Mouse (Mus musculus) retina, postnatal 7 days (tissue): ENCODE data around the gene Slc7a5.

Experiments used
- DNase-seq: peaks from one replicate; pipeline ENCODE4 v3.0.0-alpha.2; 2012; ENCODE audit warnings: low read depth, low spot score

Gene Slc7a5

DNA sequence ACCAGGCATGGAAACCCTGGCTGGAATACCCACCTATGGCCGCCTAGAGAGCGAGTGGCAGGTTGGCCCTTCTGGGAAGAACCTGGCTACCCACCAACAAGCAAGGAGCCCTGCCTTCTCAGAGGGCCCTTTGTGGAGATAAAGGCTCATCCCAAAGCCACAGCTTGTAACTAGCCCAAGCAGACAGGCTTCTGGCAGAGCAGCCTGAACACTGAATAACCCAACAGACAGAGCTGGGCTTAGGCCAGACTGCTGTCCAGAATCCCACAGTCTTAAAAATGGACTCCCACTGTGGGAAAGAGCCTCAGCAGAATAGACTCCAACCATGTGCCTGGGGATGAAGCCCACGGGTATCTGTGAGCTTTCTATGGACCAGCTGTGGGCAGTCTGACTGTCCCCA, 23.3 kb downstream of the Slc7a5 start:
- no peak for DNase-seq

DNA sequence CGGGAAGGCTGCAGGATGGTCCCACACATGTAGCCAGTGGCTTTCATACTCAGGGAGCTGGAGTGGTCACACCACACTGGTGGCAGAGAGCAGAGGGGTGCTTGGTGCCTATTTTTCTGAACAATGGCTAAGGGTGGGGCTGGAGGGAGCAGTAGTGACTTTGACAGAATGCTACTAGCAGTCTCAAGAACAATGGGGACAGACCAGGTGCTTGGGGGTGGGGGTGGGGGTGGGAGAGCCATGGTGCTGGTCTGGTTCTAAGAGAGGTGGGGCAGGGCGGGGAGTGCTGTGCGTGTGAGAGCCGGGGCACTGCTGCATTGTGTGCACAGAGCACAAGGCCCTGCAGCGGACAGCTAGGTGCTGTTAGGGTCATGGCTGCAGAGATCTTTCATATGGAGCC, 25.6 kb downstream of the Slc7a5 start:
- DNase-seq = no peak

DNA sequence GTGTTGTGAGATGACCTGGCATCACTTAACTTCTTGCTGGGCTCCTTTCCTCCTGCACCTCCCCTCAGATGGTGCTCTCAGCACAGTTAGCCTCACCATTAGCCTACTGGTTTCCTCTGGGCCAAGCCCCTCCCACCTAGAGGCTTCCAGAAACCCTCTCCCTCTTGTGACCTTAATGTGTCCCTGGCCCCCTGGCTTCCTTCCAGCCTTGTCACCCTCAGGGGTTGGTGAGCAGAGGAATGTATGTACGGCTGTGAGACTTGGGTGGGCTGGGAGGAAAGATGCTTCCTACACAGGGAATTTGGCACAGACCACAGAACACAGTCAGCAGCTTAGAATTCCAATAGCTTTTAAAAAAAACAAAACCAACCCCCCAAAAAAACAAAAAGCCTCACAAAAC, 26.7 kb downstream of the Slc7a5 start:
- DNase-seq = no peak

DNA sequence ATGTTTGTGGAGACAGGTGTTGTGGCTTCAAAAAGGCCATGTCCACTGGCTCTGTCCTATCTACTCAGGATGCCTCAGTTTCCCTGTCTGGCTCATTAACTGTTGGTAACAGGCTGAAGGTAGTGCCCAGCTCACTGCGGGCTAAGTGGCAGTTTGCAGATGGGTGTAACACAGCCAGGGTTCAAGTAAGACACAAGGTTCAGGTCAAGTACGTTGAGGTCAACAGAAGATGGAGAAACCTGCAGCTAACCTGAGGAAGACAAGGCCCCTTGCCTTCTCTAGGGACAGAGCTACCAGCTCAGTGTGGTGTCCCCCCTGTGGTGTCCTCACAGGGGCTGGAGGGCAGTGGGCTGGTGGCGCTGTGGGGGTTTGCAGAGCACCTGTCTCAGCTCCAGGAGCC, 27.8 kb downstream of the Slc7a5 start:
- no peak for DNase-seq

DNA sequence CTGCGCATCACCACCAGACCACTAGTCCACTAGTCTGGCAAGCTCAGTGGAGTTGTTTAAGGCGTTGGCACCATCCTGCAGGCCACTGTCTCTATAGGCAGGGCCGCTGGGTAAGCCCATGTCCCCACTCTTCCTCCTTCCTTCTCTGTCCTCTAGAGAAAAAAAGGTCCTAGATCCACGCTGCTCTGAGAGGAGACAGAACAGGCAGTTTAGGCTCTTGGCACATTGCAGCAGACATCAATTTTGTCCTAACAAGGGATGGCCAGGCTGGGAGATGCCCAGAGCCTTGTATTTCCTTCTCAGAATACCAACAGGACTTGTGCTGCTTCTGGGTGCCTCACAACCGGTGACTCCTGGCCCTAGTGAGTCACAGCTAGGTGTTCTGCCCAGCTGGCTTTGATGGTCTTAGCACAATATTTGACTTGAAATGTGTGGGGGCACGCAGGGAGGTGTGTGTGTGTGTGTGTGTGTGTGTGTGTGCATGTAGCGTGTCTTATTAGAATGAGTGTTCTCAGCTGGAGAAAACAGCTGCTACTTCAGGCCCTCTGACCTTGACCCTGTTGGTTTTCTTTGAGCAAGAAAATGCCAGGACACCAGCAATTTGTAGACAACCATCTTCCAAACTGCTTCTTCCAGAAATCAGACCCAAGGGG, 29.5 kb downstream of the Slc7a5 start:
- no peak for DNase-seq

DNA sequence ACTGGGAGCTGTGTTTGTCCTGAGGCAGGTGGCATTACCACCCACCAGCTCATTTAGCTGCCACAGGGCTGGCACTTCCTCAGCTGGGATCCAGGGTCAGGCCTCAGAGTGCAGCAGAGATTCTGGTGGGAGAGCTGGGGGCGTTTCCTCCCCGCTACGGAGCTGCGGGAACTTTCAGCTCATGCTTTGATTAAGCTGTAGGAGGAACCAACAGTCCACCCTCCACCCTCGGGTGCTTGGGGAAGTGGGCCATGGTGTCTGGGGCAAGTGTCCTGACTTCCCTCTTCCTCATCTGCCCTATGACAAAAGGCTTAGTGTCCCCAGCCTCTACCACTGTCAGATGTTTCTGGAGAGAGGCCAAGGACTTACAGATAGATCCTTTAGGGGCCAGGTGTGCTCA, 30.3 kb downstream of the Slc7a5 start:
- DNase-seq = no peak

DNA sequence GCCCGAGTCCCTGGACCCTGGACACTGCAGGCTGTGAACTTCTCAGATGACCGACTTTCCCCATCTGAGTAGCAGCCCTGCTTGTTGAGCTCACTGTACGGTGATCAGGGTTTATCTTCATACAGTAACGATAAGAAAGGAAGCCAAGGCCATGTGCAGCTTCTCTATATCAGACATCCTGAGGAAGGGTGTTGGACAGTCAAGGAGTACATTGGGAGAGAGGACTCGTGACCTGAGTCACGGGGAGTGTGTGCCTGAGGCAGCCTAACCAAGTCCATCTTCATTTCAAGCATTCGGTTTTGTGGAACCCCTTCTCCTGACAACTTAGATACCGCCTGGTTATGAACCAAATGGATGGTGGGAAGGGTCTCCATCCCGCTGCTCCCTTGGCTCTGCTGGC, 32.0 kb downstream of the Slc7a5 start:
- no peak for DNase-seq

DNA sequence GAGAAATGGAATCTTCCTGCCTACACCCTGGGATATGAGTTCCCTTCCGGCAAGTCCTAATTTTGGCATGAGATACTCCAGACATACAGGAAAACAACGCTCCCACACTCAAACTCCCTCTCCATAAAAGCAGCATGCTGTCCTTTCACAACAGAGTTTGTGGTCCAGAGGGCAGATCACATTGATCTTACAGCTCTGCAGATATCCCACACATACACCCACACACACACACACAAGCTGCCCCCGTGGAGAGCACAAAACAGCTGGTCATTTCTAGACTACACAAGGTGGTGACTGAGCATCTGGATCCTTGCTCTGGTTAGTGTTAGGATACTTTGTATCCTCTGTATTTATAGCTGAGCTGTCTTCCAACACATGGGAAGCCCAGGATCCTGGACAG, 32.4 kb downstream of the Slc7a5 start:
- DNase-seq = no peak

DNA sequence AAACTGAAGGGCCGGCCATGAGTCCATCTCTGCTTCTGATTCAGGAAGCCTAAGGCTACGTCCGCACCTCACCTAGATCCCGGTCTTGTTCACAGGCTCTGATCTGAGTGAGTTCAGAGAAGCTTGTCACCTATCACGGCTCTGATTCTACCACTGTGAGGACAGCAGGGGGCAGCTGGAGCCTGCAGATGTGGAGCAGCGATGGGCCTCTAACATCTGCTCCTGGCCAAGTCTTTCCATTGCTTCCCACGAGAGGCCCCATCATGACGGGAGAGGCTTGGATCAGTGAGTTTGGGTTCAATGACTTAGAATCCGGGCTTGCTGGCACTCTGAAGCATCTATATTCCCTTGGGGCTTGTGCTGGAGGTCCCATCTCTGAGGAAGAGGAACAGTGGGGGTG, 33.5 kb downstream of the Slc7a5 start:
- no peak for DNase-seq

DNA sequence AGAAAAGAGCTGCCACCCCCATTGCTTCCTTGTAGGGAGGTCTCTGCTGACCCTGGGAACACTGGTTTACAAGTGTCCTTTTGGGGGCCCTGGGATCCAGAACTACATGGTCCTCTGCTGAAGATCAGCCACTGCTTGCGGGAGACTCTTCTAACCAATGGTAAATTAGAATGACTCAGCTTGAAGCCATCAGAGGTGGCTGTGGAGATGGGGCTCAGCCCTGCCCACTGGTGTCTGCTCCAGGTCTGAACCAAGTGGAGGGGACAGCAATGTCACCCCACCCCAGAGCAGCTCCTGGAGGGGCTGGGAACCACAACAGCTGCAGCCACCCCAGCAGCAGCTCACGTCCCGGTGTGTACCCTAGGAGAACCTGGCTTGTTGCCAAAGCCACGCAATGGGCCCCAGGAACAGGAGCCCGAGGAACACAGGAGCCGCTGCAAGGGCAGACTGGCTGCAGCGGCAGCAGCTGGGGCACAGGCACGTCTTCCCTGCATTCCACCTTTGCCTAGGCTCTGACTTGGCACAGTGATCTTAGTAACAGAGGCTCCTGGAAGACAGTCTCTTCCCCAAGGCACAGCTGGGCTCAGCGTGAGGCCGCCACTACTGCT, 35.6 kb downstream of the Slc7a5 start:
- no peak for DNase-seq

DNA sequence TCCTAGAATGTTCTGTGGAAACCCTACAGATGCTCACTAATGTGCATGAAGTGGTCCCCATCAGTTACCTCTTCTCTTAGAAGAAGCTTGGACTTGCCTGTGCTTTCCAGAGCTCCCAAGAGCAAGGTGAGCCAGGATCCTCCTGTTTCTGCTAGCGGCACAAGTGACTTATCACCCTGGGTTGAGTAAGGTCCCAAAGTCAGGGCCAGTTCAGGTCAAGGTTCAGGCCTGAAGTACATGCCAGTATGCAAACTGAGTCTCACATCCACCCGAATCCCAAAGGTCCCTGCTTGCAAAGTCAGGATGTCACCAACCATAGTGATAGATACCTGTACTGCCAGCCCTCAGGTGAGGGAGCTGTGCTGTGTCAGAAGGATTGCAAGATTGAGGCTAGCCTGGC, 37.3 kb downstream of the Slc7a5 start:
- DNase-seq = no peak

DNA sequence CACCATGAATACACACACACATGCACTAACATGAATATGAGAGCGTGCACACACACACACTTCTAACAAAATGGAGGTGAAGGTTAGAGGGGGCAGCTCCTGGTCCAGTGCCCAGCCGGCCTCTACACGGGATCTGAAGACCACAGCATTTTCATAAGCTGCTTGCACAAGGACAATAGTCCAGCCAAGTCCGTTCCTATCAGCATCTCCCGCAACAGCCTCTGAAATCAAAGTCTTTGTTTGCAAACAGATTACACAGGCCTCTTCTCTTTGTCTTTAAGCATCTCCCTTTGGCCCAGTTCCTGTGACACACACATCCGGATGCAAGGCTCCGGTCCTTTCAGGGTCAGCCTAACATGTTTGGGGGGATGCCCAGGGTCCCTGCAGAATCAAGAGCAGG, 38.6 kb downstream of the Slc7a5 start:
- no peak for DNase-seq

DNA sequence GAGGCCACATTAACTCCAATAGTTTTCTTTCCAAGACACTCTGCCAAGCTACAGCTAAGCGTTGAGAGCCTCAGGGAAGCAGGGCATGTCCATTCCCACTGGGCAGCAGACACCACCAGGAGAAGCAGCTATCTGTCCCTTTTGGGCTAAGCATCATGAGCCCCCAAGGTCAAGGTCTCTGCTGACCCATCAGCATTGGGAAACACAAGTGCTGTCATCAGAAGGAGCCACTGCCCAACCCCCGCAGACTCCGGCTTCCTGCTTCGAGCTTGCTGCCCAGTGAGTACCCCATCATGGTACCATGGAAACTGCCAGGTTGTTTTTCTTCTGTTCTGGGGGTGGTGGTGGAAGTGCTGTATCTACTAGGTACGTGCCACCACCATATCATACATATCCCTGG, 39.3 kb downstream of the Slc7a5 start:
- DNase-seq = no peak

DNA sequence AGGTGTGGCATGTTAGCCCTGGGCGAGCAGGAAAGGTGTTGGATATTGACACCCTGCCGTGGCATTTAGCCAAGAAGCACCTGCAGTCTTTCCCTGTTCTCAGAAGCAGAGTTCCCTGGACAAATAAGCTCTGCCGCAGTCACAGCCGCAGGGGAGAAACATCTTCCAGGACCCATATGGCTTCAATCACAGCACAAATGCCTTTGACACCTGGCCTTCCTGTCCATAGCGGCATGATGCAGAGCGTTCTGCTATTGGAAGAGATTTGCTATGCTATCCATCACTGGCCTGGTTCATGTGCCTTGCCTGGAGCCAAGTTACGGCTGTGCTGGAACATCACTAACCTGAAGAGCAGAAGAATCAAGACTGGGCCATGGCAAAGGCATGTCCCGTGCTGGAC, 42.1 kb downstream of the Slc7a5 start:
- DNase-seq = no peak

DNA sequence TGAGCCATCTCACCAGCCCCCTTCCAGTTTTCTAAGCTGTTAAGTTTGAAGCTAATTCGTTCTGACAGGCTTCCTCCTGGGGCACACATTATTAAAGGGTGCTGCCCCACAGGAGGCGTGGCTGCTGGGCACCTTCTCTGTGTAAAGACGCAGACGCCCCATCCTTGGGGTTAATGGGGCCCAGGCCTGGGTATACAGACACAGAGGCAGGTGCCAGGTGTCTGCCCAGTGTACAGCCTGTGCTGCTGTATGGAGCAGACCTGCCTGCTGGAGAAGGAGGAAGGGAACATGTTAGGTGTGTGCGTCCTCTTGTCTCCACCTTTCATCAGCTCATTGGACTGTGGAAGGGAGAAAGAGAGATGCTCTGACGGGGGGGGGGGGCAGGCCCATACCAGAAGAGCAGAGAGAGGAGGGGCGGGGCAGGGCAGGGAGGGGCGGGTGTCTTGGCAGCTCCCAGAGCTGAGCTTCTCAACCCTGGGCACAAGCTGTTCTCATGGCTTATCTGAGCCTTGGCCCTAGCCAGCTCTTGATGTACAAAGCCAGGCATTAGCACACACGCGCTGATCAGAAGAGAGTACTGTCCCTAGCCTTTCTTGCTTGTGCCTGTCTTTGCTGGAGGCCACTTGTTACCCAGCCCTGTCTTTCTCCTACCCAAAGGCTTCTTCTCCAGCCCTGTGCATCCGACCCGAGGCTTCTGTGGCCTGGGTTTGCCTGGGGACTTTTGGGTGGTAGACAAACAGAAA, 45.5 kb downstream of the Slc7a5 start:
- DNase-seq = peak; percentile 67

DNA sequence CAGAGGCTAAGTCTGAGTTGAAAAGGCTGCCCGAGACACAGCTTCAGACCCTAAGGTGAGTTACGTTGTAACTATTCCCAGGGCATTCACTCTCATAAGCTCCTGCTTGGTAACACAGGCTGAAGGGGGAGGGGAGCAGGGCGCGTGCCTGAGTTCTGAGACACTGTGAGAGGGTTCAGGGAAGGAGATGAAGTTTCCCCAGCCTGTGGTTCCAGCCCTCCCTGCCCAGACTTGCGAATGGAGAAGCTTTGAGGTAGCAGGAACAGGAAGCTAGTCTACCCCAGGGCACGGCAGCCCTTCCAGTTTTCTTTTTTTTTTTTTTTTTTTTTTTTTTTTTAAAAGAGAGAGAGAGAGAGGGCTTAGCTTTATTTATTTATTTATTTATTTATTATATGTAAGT, 46.2 kb downstream of the Slc7a5 start:
- no peak for DNase-seq

DNA sequence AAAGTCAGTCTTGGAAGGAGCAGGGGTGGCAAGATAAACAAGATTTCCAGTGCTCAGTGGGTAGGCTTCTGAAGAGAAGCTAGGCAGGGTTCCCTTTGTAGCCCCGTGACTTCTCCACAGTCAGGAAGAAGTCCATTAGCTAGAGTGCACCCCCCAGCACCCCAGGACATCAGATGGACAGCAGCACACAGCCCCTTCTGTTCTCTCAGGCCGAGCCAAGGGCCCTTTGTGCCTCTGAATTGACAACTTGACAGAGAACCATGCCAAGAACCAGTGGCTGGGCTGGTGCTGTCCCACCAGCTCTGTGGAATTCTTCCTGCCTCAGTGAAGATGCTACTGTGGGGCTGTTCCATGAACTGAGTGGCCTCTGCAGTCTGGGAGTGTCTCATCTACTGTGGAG, 49.7 kb downstream of the Slc7a5 start:
- DNase-seq = no peak

DNA sequence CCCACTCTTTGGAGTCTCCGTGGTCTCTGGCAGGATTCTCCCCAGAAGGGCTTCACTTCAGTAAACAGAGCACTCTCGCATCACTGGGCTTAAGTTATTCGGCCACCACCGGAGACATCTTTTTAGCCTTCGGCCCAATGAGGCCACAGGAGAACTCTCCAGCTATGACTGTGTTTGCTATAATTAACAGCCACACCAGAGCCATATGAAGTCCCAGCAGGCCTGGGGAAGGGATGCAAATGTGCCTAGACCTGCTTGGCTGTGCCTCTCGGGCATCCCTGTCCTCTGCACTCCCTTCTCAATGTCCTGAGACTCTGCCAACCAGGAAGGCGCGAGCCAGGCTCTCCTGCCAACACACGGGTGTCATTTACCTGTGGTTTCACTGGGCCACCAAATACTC, 50.2 kb downstream of the Slc7a5 start:
- DNase-seq = no peak

DNA sequence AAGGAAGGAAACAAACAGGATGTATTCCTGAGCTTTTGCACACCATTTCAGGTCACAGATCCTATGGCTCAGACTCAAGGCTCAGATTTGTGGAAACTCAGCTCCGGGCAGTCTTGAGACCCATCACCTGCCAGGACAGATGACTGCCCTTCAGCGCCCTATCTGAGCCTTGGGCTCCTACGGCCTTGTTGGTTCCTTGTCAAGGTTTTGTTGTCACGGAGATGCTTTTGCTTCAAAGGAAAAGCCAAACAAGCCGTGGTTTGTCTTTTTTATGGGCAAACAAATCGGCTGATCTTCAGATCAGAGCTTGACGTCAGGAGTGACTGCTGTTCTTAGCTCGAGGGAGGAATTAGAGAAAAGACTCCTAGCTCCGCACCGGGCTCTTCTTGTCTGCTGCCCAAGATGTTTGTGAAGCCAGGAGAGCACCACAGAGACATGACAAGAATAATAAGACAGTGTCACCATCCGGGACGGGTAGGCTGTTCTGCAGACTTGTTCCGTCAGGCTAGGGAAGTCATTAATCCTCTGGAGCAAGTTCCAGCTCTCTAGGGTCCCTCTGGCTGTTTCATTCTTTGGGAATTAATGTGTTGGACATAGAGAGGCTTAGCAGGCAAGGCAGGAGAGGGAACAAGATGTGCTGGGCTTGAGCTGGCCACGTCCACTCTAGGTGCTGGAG, 51.3 kb downstream of the Slc7a5 start:
- DNase-seq = no peak

DNA sequence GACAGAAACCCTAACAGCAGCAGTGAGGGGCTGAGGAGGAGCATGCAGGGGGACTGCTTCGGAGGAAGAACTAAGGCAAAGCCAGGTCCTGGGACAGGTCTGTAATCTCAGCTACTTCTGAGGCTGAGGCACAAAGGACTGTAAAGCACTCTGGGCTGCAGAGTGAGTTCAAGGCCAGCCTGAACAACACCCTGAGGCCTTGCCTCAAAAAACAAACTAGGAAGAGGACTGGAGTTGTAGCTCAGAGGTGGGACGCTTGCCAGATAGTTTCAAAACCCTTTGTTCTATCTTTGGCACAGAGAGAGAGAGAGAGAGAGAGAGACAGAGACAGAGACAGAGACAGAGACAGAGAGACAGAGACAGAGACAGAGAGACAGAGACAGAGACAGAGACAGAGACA, 53.9 kb downstream of the Slc7a5 start:
- no peak for DNase-seq

DNA sequence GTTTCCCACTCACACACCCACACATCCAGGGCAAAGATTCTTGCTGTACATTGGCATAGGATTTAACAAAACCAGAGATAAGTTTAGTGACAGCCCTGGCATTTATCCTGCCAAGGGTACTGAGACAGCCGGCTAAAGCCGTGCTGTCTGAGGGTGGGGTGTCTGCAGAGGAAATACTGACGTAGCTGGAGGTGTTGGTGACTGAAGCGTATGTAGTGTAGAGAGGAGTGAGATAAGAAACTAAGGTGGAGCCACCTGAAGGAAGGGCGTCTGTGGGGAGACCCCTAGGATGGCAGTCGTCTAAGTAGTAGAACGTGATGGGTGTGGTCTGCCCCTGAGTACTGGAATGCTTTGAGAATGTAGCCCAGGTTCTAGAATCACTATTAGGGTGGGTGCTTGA, 55.0 kb downstream of the Slc7a5 start:
- DNase-seq = no peak

DNA sequence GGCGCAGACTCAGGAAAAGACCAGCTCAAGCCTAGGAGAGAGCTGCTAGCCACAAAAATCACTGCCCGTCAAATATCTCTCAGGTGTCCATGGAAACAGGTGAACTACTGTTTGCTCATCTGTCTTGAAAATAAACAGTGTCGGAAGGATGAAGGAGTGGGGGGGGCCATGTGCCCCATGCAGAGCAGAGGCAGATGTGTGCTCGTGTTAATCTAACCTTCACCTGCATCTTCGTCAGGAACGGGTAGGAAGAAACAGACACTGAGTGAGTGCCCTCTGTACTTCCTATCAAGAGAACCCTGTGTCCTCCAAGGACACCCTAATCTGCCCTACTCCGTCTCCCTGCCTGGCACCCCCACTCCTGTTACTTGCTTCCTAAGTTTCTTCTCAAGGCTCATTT, 55.8 kb downstream of the Slc7a5 start:
- no peak for DNase-seq
